Mouse (Mus musculus) urinary bladder, adult 2 months (tissue): ENCODE results near the gene Gm21861. TPM values are rescaled to one million over a fixed set of nuclear protein-coding genes. Genes with fewer than 3 reads are reported as not detected.
"Not testable (repeated sequence)": the region's sequence is repeated elsewhere in the genome, so short reads cannot be mapped to it uniquely, and the experiment has no call there.

Experiments used
- DNase-seq: peaks from one replicate; pipeline ENCODE4 v3.0.0; 2022; ENCODE audit warnings: low spot score
- polyA plus RNA-seq: library from polyadenylated mRNA; depleted of rRNA; stranded (reverse); fragments of >200 nt; gene quantifications from 2 replicates; pipeline ENCODE4 v1.2.3, GENCODE M21; 2012; rRNA removed

Gene Gm21861
- not detected in 2 replicates for polyA plus RNA-seq

- not testable (repeated sequence) for DNase-seq
These were observed at the start of gene Gm21861 for GRCm38 (mm10) chrY:58814497-58814896. Gene Gm21861 (minus strand): TSS chrY:58814597.
